Mouse (Mus musculus) ES-Bruce4 (cell line): ENCODE measurements at regions not wholly inside any gene's neighbourhood (a gene's known extent, or its start where the extent isn't known, plus 50 kb on each side); places are given as distances from the start of the nearest gene placed in this dataset.

Experiments
- H3K27ac ChIP-seq: 2 replicates; pipeline ENCODE4 v1.5.1; 2012; ENCODE audit warnings: low read length, inconsistent platforms; ENCODE audit not compliant: insufficient read depth
- H3K27me3 ChIP-seq: 2 replicates; pipeline ENCODE4 v1.6.1; 2012; ENCODE audit warnings: mild to moderate bottlenecking, low read length, inconsistent platforms; ENCODE audit not compliant: control insufficient read depth, poor library complexity, insufficient read depth, severe bottlenecking
- H3K36me3 ChIP-seq: 2 replicates; pipeline ENCODE4 v1.6.1; 2012; ENCODE audit warnings: inconsistent platforms, mild to moderate bottlenecking, low read length, moderate library complexity; ENCODE audit not compliant: control insufficient read depth, poor library complexity, insufficient read depth, severe bottlenecking
- H3K4me1 ChIP-seq: one replicate; pipeline ENCODE4 v1.8.1; 2011; ENCODE audit warnings: low read length; ENCODE audit not compliant: control insufficient read depth, insufficient read depth
- H3K4me3 ChIP-seq: 2 replicates; pipeline ENCODE4 v1.5.1; 2011; ENCODE audit warnings: low read depth, mild to moderate bottlenecking, low read length
- H3K9ac ChIP-seq: 2 replicates; pipeline ENCODE4 v1.6.1; 2012; ENCODE audit warnings: low read depth, mild to moderate bottlenecking, inconsistent platforms; ENCODE audit not compliant: poor library complexity, severe bottlenecking
- H3K9me3 ChIP-seq: replicated peaks from 2 replicates; pipeline ENCODE4 v1.6.1; 2012; ENCODE audit warnings: mild to moderate bottlenecking, low read length, inconsistent platforms; ENCODE audit not compliant: control insufficient read depth, poor library complexity, insufficient read depth, severe bottlenecking
- CTCF ChIP-seq: IDR thresholded peaks from one replicate; pipeline ENCODE4 v1.8.1; 2011; ENCODE audit warnings: low read depth, low read length
- EP300 ChIP-seq: IDR thresholded peaks from 2 replicates; pipeline ENCODE4 v1.6.1; 2011; ENCODE audit warnings: low read depth, low read length; ENCODE audit not compliant: insufficient read depth
- POLR2A ChIP-seq: IDR thresholded peaks from one replicate; pipeline ENCODE4 v1.8.1; 2011; ENCODE audit warnings: low read length; ENCODE audit not compliant: insufficient read depth

DNA sequence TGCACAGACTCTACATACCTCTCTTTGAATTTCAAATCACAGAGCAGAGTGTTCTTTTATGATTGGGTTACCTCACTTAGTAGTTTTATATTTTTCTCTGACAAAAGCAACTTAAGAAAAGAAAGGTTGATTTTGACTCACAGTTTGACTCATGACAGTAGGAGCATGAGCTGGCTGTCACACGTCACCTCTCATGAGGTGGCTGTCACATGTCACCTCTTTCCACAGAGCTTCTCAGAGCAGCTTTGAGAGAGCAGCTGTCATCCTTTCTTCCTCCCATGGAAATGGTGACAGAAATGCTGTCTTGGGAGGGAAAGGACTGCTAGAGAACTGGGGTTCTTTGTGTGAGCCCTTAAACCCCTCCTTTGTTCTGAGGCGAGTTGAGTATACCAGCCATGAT lies 133.4 kb downstream of the Gm5447 start:
- H3K27ac ChIP-seq = no peak overlapping the region
- H3K4me1 ChIP-seq = no peaks in the 10 kb centered on the region
- no peaks in the 10 kb centered on the region for H3K27me3 ChIP-seq
- TF ChIP-seq EP300 = no peak
- no peak for TF ChIP-seq CTCF
- TF ChIP-seq POLR2A = no peak
- no peak overlapping the region for H3K9ac ChIP-seq
- no peak overlapping the region for H3K4me3 ChIP-seq
- no peaks in the 10 kb centered on the region for H3K36me3 ChIP-seq
- H3K9me3 ChIP-seq = no peaks in the 10 kb centered on the region

GRCm38 (mm10) chr13:31109231-31109630 lies 135.2 kb downstream of the Gm5447 start:
- Histone ChIP-seq H3K27me3 (no peaks in the 10 kb centered on the region), H3K9ac (no peak overlapping the region), H3K9me3 (no peaks in the 10 kb centered on the region), H3K27ac (no peak overlapping the region), H3K4me3 (no peak overlapping the region), H3K4me1 (no peaks in the 10 kb centered on the region), H3K36me3 (no peaks in the 10 kb centered on the region)
- TF ChIP-seq CTCF (no peak), POLR2A (no peak), EP300 (no peak)

DNA sequence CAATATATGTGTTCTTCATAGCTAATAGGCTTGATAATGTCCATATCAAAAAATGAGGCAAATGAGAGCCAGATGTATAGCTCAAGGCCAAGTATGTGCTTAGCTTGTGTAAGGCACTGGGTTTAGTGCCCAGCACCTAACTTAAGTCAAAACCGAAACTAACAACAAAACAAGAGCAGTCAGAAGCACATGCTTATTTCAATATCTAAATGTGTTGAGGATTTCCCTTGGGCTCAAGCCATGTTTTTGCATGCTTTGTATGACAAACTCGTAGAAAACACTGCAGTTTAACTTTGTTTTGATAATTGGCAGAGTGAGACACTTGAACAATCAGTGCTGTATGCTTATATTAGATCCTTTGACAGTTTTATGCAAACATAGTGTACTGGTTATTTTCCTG lies 148.7 kb downstream of the Gm5447 start:
- Histone ChIP-seq H3K4me1 (no peaks in the 10 kb centered on the region), H3K27me3 (no peaks in the 10 kb centered on the region), H3K9me3 (0 out of 2 replicates have a peak, but pooled peaks cover 7% of the 10 kb centered on the region), H3K36me3 (no peaks in the 10 kb centered on the region), H3K9ac (no peak overlapping the region), H3K27ac (no peak overlapping the region), H3K4me3 (no peak overlapping the region)
- no peak for TF ChIP-seq CTCF
- no peak for TF ChIP-seq EP300
- TF ChIP-seq POLR2A = no peak

DNA sequence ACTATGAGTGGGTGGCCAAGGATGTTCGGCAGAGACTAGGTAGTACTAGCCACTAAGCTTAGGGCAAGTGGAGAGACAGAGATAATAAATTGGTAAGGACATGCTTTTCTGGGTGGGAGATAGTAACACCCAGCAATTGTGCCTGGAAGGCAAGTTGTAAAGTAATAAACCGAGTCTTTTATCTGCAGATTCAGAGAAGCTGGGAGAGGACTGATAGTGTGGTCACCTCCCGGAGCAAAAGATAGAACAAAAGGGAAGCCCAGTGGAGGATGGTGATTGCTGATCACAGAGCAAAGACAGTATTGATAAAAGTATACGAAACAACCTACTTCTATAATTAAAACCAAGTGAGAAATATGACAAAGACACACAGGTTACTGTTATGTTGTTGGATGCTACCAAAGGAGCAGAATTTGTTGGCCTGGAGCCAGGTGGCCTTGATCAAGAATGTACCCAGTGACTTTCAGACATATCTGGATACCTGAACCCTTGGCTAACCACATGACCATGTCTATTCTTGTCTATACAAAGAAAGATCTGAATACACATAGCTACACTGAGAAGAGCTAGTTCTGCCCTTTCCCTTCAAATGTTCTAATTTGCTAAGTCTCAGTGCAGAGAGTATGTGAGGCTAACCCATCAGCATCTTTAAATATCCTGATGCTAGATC lies 150.7 kb downstream of the Gm5447 start:
- H3K36me3 ChIP-seq = no peaks in the 10 kb centered on the region
- no peak overlapping the region for H3K4me3 ChIP-seq
- H3K9me3 ChIP-seq = no peaks in the 10 kb centered on the region

DNA sequence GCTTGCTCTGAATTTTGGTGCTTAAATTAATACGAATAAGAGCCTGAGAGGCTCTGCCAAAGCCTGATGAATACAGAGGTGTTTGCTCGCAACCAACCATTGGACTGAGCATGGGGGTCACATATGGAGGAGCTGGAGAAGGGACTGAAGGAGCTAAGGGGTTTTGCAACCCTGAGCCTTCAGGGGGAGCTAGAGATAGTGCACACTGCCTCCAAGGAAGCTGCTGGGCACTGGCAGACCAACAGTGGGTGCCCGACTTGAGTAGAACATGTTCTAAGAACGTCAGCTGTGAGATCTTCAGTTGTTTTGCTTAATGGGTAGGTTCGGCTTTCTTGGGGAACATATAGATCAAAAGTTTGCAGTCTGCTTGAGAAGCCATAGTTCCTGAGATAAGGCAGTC lies 158.5 kb downstream of the Gm5447 start:
- Histone ChIP-seq H3K4me3 (no peak overlapping the region), H3K27me3 (no peaks in the 10 kb centered on the region), H3K9ac (no peak overlapping the region), H3K36me3 (no peaks in the 10 kb centered on the region), H3K9me3 (no peaks in the 10 kb centered on the region), H3K27ac (no peak overlapping the region), H3K4me1 (no peaks in the 10 kb centered on the region)
- TF ChIP-seq POLR2A (no peak), EP300 (no peak), CTCF (no peak)

More for the DNA sequence above, 150.7 kb downstream of the Gm5447 start:
- Histone ChIP-seq H3K27me3 (no peaks in the 10 kb centered on the region), H3K9ac (no peak overlapping the region), H3K4me1 (no peaks in the 10 kb centered on the region), H3K27ac (no peak overlapping the region)
- TF ChIP-seq CTCF = no peak
- TF ChIP-seq POLR2A = no peak
- no peak for TF ChIP-seq EP300

- no peak overlapping the region for H3K4me3 ChIP-seq
- H3K9ac ChIP-seq = no peak overlapping the region
- TF ChIP-seq POLR2A (no peak), EP300 (no peak), CTCF (no peak)
- no peaks in the 10 kb centered on the region for H3K27me3 ChIP-seq
- no peaks in the 10 kb centered on the region for H3K36me3 ChIP-seq
- H3K9me3 ChIP-seq = no peaks in the 10 kb centered on the region
- H3K27ac ChIP-seq = no peak overlapping the region
- no peaks in the 10 kb centered on the region for H3K4me1 ChIP-seq
These were observed 165.7 kb downstream of the Gm5447 start for GRCm38 (mm10) chr13:31139686-31140085.
